Mouse (Mus musculus): ENCODE results near the gene Slamf1.
"Not testable (repeated sequence)": the region's sequence is repeated elsewhere in the genome, so short reads cannot be mapped to it uniquely, and the experiment has no call there.

Slamf1 gene

GRCm38 (mm10) chr1:171799648-171800047, 32.7 kb downstream of the Slamf1 start:
- no peak for DNase-seq (ENCODE audit: low spot score)

GRCm38 (mm10) chr1:171811048-171811447, 44.1 kb downstream of the Slamf1 start:
- not testable (repeated sequence) for DNase-seq (ENCODE audit: low spot score)

GRCm38 (mm10) chr1:171815545-171816439, 48.9 kb downstream of the Slamf1 start:
- no peak for DNase-seq (ENCODE audit: low spot score)

- no peak for DNase-seq (ENCODE audit: low spot score)
Observed at GRCm38 (mm10) chr1:171816991-171817390, 50.1 kb downstream of the Slamf1 start.

- no peak for DNase-seq (ENCODE audit: low spot score)
Observed at GRCm38 (mm10) chr1:171821331-171821730, 54.4 kb downstream of the Slamf1 start.

- DNase-seq (ENCODE audit: low spot score) = no peak
Observed at GRCm38 (mm10) chr1:171825462-171825861, 58.5 kb downstream of the Slamf1 start.

- no peak for DNase-seq (ENCODE audit: low spot score)
Observed at GRCm38 (mm10) chr1:171826164-171826563, 59.2 kb downstream of the Slamf1 start.

- DNase-seq (ENCODE audit: low spot score) = no peak
Observed at GRCm38 (mm10) chr1:171827674-171828073, 60.7 kb downstream of the Slamf1 start.

- no peak for DNase-seq (ENCODE audit: low spot score)
Observed at GRCm38 (mm10) chr1:171839488-171839887, 72.6 kb downstream of the Slamf1 start, which contains the start of gene Cd84. Cd84 (plus strand) TSS chr1:171839697.

- DNase-seq (ENCODE audit: low spot score) = no peak
Observed at GRCm38 (mm10) chr1:171840450-171841023, 73.6 kb downstream of the Slamf1 start.

- DNase-seq (ENCODE audit: low spot score) = no peak
Observed at GRCm38 (mm10) chr1:171845035-171845754, 78.3 kb downstream of the Slamf1 start.

- no peak for DNase-seq (ENCODE audit: low spot score)
Observed at GRCm38 (mm10) chr1:171848201-171848600, 81.3 kb downstream of the Slamf1 start.

GRCm38 (mm10) chr1:171848757-171849156, 81.8 kb downstream of the Slamf1 start:
- DNase-seq (ENCODE audit: low spot score) = no peak

GRCm38 (mm10) chr1:171849454-171849853, 82.5 kb downstream of the Slamf1 start:
- DNase-seq (ENCODE audit: low spot score) = no peak

All from ovary, postnatal 10 days (tissue).